Mouse (Mus musculus) liver, embryonic 13.5 days (tissue): ENCODE results near the gene Fuca1. TPM values are rescaled to one million over a fixed set of nuclear protein-coding genes. Genes with fewer than 3 reads are reported as not detected.

Experiments used
- ATAC-seq: fragments of 200-750 bp; cut with Nextera tagmentation; 2 replicates; pipeline ENCODE4 v1.8.0; 2017; ENCODE audit warnings: low read depth, mild to moderate bottlenecking, moderate number of reproducible peaks, moderate library complexity
- DNase-seq: peaks from one replicate; pipeline ENCODE4 v3.0.0; 2022
- H3K27ac ChIP-seq: fragments of 300-500 bp; sonication (generic); 2 replicates; pipeline ENCODE4 v1.5.1; 2015; ENCODE audit warnings: moderate library complexity, mild to moderate bottlenecking, inconsistent platforms
- H3K27me3 ChIP-seq: fragments of 300-500 bp; sonication (generic); 2 replicates; pipeline ENCODE4 v1.6.1; 2015; ENCODE audit warnings: mild to moderate bottlenecking, inconsistent platforms
- H3K36me3 ChIP-seq: fragments of 300-500 bp; sonication (generic); 2 replicates; pipeline ENCODE4 v1.6.1; 2015; ENCODE audit warnings: mild to moderate bottlenecking, inconsistent platforms
- H3K4me1 ChIP-seq: fragments of 300-500 bp; sonication (generic); replicated peaks from 2 replicates; pipeline ENCODE4 v1.6.1; 2015; ENCODE audit warnings: inconsistent platforms
- H3K4me2 ChIP-seq: fragments of 300-500 bp; sonication (generic); 2 replicates; pipeline ENCODE4 v1.6.1; 2015; ENCODE audit warnings: inconsistent platforms, mild to moderate bottlenecking, moderate library complexity
- H3K4me3 ChIP-seq: fragments of 300-500 bp; sonication (generic); replicated peaks from 2 replicates; pipeline ENCODE4 v1.5.1; 2015; ENCODE audit warnings: mild to moderate bottlenecking, inconsistent platforms
- H3K9ac ChIP-seq: fragments of 300-500 bp; sonication (generic); 2 replicates; pipeline ENCODE4 v1.6.1; 2015; ENCODE audit warnings: mild to moderate bottlenecking, inconsistent platforms
- H3K9me3 ChIP-seq: fragments of 300-500 bp; sonication (generic); replicated peaks from 2 replicates; pipeline ENCODE4 v1.6.1; 2016; ENCODE audit warnings: inconsistent platforms
- WGBS: fragments of 180-500 bp; shearing (Covaris S2); methylation state at CpG from one replicate; pipeline ENCODE4 v1.1.7; 2015; ENCODE audit not compliant: insufficient replicate concordance; 5-methylcytosine and 5-hydroxymethylcytosine counted together
- polyA plus RNA-seq: library from polyadenylated mRNA; unstranded; fragments of >200 nt; fragmentation: Nextera tagmentation; extraction: Ambion mirVana; gene quantifications from 2 replicates; pipeline ENCODE4 v1.2.1, GENCODE M21; 2015

Gene Fuca1
- polyA plus RNA-seq, 1 experiment from 2014 or later, result 18.1 TPM

DNA sequence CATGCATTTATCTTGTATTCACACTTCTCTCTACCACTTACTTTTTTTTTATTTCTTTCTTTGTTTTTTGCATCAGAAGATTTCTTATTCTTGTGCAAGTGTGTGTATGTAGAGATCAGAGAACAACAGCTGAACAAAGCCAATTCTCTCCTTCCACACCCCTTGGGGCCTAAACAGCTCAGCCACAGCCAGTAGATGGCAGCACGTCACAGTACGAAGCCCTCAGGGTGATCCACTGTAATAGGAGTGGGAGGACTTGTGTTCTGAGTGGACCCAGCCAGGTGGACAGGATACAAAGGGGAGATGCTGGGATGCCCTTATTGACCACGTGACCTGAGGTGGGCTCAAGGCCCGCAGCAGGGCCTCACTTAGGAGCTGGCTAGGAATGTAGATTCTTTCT lies 30.7 kb upstream of the Fuca1 start:
- H3K4me3 ChIP-seq, result no peak overlapping the region
- DNase-seq (peak; percentile 63), ATAC-seq (peak; percentile 79)
- H3K27me3 ChIP-seq, result no peaks in the 10 kb centered on the region
- no peaks in the 10 kb centered on the region for H3K36me3 ChIP-seq
- no peaks in the 10 kb centered on the region for H3K9me3 ChIP-seq
- no peak overlapping the region for H3K9ac ChIP-seq
- H3K27ac ChIP-seq, result no peak overlapping the region
- H3K4me1 ChIP-seq, result peaks cover 23% of the 10 kb centered on the region
- H3K4me2 ChIP-seq, result no peak overlapping the region
- 5% methylated on average over 4 of the region's 4 CpGs for WGBS

DNA sequence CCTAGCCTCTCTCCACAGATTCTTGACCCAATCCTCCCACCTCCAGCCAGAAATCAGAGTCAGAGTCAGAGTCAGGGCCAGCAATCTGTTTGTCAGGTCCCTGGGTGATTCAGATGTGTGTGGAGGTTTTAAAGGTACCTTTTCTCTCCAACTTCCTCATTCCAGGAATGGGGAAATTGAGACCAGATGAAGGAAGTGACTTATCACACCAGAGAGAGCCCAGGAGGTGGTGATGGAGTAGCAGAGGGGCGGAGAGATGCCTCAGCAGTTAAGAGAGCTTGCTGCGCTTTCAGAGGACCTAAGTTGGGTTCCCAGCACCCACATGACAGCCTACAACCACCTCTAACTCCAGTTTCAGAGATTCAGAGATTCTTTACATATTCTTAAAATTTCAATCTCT lies 29.0 kb upstream of the Fuca1 start:
- WGBS, result 66% methylated on average over 2 of the region's 2 CpGs
- ATAC-seq (no peak), DNase-seq (no peak)
- H3K4me3 ChIP-seq, result no peak overlapping the region
- no peaks in the 10 kb centered on the region for H3K36me3 ChIP-seq
- H3K9ac ChIP-seq, result no peak overlapping the region
- H3K4me1 ChIP-seq, result peaks cover 39% of the 10 kb centered on the region
- no peaks in the 10 kb centered on the region for H3K27me3 ChIP-seq
- H3K4me2 ChIP-seq, result no peak overlapping the region
- H3K27ac ChIP-seq, result no peak overlapping the region
- no peaks in the 10 kb centered on the region for H3K9me3 ChIP-seq

DNA sequence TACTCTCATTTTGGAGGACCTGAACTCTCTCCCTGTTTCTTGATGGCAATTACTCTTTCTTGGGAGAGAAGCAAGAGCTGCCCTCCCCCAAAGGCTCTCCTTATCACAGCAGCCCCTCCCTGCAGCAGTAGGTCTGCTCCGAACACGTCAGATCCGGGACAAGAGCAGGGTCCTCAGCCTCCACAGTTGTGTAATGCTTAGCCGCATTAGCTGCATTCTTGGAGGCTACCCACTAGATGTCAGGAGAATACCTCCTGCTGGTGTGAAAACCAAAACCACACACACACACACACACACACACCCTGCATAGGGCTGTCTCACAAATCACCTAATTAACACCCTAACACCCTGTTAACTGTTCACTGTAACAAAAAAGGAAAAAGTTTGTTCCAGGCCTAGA lies 27.7 kb upstream of the Fuca1 start:
- no peak overlapping the region; the same call in 1 of the 2 replicates for H3K27ac ChIP-seq
- H3K4me3 ChIP-seq, result no peak overlapping the region
- 10% methylated on average over 4 of the region's 4 CpGs for WGBS
- H3K36me3 ChIP-seq, result no peaks in the 10 kb centered on the region
- no peaks in the 10 kb centered on the region for H3K27me3 ChIP-seq
- H3K9ac ChIP-seq, result peak overlapping the region; percentile 22; the same call in 1 of the 2 replicates
- H3K9me3 ChIP-seq, result no peaks in the 10 kb centered on the region
- ATAC-seq (peak; percentile 53), DNase-seq (no peak)
- peaks cover 53% of the 10 kb centered on the region for H3K4me1 ChIP-seq
- H3K4me2 ChIP-seq, result no peak overlapping the region

DNA sequence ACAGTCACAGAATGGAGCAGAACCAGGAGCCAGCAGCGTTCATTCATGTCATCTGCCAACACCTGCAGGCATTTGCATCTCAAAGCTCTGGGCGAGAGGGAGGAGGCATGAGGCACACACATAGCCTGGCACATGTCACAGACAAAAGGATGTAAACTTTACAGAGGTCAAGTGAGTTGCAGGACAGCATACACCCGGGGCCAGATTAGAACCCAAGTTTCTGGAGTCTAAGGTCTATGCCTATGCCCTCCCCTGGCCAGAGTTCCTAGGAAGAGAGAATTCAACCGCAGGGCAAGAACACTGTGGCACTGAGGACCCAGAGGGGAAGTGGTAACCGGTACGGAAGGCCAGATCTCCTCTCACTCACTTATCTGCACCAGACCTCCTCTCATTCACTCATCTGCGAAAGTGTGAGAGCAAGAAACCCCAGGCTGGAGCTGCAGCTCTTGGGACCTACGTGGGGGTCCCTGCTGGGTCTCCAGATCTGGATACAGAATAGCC lies 25.4 kb upstream of the Fuca1 start, which contains the start of gene Cnr2:
Gene Cnr2, plus strand, starts transcription at position 324 of the 501 bp plus-strand sequence.
- peak within 1 kb of the TSS; percentile 84 for H3K27ac ChIP-seq
- H3K36me3 ChIP-seq, result no peaks in the 10 kb centered on the region
- DNase-seq (no peak), ATAC-seq (peak; percentile 24; the same call in 1 of the 2 replicates)
- peak within 1 kb of the TSS; percentile 58 for H3K4me2 ChIP-seq
- H3K27me3 ChIP-seq, result no peaks in the 10 kb centered on the region
- peak within 1 kb of the TSS; percentile 64 for H3K9ac ChIP-seq
- H3K4me3 ChIP-seq, result peak within 1 kb of the TSS; percentile 39
- 17% methylated on average over 8 of the region's 8 CpGs for WGBS
- H3K4me1 ChIP-seq, result peaks cover 69% of the 10 kb centered on the region
- no peaks in the 10 kb centered on the region for H3K9me3 ChIP-seq

DNA sequence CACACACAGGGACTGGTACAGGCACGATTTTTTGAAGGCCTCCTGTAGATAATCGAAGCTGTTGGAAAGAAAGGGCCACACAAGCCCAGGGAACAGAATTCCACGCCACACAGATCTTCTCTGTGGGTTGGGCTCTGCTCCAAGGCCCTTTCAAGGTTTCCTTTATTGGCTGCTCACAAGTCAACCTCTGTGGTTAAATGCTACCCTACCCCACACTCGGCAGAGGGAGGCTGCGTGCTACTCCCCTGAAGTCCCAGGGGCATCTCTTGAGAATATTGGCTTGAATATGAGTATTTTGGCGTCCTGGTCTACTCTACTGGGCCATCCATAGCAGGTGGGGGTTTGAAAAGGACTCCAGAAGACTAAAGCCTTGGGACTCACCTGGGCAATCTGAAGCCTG lies 24.4 kb upstream of the Fuca1 start:
- 26% methylated on average over 6 of the region's 6 CpGs for WGBS
- Histone ChIP-seq H3K27ac (peak overlapping the region; percentile 84), H3K36me3 (no peaks in the 10 kb centered on the region), H3K4me3 (peak overlapping the region; percentile 39), H3K27me3 (no peaks in the 10 kb centered on the region), H3K4me1 (peaks cover 69% of the 10 kb centered on the region), H3K9me3 (no peaks in the 10 kb centered on the region), H3K4me2 (peak overlapping the region; percentile 58), H3K9ac (peak overlapping the region; percentile 64)
- ATAC-seq, result no peak
- DNase-seq, result no peak

DNA sequence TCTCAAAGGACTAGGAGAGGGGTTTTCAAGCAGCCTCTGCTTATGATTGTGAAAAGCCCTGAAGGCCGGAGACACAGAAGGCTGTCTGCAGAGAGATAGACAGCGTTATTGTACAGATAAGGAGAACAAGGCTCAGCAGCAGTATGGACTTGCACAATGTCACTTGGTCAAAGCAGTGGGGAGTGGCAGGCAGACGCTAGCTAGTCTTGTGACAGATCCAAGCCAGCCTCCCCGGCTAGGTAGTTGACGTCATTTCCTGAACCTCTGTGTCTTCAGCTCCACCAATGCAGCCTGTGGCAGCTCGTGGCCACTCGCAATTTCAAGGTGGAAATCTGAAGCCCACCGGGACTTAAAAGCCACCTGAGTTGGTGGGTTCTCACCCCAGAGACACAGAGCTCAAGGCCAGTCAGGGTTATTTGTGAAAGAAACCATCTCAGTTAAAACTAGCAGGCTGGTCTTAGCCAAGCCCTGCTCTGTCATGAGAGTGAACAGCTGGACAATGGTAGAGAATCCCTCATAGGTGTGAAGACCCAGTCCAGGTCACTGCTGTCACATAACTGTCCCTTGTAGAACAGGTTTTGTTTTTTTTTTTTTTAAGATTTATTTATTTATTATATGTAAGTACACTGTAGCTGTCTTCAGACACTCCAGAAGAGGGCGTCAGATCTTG lies 22.0 kb upstream of the Fuca1 start:
- H3K27ac ChIP-seq, result peak overlapping the region; percentile 84
- peak; percentile 91 for ATAC-seq
- peaks cover 58% of the 10 kb centered on the region for H3K4me1 ChIP-seq
- H3K4me2 ChIP-seq, result peak overlapping the region; percentile 58
- no peaks in the 10 kb centered on the region for H3K36me3 ChIP-seq
- H3K9me3 ChIP-seq, result no peaks in the 10 kb centered on the region
- 12% methylated on average over 9 of the region's 9 CpGs for WGBS
- peak overlapping the region; percentile 19 for H3K4me3 ChIP-seq
- DNase-seq, result peak; percentile 78
- peak overlapping the region; percentile 57 for H3K9ac ChIP-seq
- H3K27me3 ChIP-seq, result no peaks in the 10 kb centered on the region

DNA sequence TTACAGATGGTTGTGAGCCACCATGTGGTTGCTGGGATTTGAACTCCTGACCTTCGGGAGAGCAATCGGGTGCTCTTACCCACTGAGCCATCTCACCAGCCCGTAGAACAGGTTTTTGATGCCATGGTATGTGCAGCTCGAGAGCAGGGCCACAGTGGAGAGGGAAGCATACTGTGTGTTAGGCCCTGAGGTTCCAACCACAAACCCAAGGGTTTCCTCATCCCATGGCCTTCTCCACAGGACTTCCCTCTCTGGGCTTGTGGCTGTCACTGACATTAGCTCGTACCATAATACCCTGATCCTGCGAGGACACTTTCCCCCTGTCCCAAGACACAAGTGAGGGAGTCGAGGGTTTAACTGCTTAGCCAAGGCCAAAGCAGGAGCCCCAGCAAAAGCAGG lies 21.5 kb upstream of the Fuca1 start:
- Histone ChIP-seq H3K4me2 (no peak overlapping the region), H3K27me3 (no peaks in the 10 kb centered on the region), H3K4me1 (peaks cover 58% of the 10 kb centered on the region), H3K9me3 (no peaks in the 10 kb centered on the region), H3K4me3 (no peak overlapping the region), H3K9ac (no peak overlapping the region), H3K36me3 (no peaks in the 10 kb centered on the region), H3K27ac (peak overlapping the region; percentile 34; the same call in 1 of the 2 replicates)
- WGBS, result 48% methylated on average over 7 of the region's 7 CpGs
- DNase-seq, result no peak
- ATAC-seq, result no peak

DNA sequence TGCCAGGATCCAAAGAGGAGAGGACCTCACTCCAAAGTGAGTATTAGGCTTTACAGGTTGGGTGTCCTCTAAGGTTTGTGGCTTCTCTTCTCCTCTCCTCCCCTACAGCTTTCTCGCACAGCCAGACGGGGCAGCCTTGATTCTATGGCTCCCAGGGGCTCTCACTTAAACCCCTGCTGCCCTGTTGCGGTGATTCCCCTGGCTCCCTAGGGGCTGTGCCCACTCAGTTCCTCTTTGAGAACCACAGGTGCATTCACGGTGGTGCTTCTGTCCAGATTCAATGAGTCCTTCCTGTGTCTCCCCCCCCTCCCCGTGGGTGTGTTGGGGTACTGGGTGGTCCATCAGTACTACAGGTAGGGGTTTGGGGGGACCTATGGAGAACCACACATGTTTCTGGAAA lies 20.5 kb upstream of the Fuca1 start:
- H3K9ac ChIP-seq, result no peak overlapping the region
- no peak overlapping the region for H3K4me3 ChIP-seq
- ATAC-seq, result no peak
- H3K9me3 ChIP-seq, result no peaks in the 10 kb centered on the region
- no peak for DNase-seq
- 60% methylated on average over 5 of the region's 5 CpGs for WGBS
- peaks cover 51% of the 10 kb centered on the region for H3K4me1 ChIP-seq
- H3K27me3 ChIP-seq, result no peaks in the 10 kb centered on the region
- no peak overlapping the region for H3K27ac ChIP-seq
- no peak overlapping the region for H3K4me2 ChIP-seq
- H3K36me3 ChIP-seq, result no peaks in the 10 kb centered on the region

DNA sequence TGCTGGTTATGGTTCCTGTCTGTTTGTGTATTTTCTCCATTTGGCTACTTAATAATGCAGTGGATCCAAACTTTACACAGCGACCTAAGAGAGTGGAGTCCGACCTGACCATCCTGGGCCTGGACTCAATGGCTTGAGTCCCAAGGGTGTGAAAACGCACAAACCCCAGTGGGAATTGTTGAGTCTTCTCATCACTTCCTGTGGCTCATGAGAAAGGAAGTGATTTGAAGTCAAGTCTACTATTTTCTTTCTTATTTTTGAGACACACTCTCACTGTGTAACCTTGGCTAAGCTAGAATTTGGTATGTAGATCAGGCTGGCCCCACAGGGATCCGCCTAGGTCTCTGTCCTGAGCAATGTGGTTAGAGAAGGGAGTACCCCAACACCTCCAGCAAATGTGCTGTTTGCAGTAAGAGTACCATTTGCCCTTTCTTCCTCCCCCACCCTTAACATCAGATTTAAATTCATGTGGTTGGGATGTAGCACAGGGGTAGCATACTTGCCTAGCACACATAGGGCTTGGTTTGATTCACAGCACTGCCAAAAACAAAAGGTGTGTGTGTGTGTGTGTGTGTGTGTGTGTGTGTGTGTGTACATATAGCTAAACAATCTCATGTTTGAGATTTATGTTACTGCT lies 17.8 kb upstream of the Fuca1 start:
- Histone ChIP-seq H3K36me3 (no peaks in the 10 kb centered on the region), H3K27me3 (no peaks in the 10 kb centered on the region), H3K4me1 (peaks cover 36% of the 10 kb centered on the region), H3K9me3 (no peaks in the 10 kb centered on the region), H3K9ac (no peak overlapping the region), H3K4me3 (no peak overlapping the region), H3K4me2 (no peak overlapping the region), H3K27ac (no peak overlapping the region)
- WGBS, result 81% methylated on average over 4 of the region's 4 CpGs
- no peak for DNase-seq
- ATAC-seq, result no peak

DNA sequence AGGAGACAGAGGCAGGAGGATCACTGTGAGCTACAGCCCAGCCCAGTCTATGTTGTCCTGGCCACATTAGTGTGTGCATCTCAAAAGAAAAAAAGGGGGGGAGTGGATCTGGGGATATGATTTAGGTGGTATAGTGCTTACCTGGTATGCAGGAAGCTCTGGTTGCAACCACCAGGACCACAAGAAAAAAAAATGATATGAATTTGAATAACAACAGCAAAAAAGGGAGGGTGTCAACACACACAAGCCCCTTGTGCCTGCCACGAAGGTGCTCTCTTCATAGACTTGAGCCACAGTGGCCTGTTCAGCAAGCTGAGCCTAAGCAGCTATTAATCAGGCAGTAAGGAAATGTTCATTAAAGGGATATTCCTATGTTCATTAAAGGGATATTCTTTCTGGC lies 15.7 kb upstream of the Fuca1 start:
- Histone ChIP-seq H3K9me3 (no peaks in the 10 kb centered on the region), H3K9ac (no peak overlapping the region), H3K27me3 (no peaks in the 10 kb centered on the region), H3K36me3 (no peaks in the 10 kb centered on the region), H3K27ac (no peak overlapping the region), H3K4me2 (no peak overlapping the region), H3K4me3 (no peak overlapping the region), H3K4me1 (peaks cover 22% of the 10 kb centered on the region)
- ATAC-seq (no peak), DNase-seq (no peak)
- 57% methylated on average over 1 of the region's 1 CpGs for WGBS

DNA sequence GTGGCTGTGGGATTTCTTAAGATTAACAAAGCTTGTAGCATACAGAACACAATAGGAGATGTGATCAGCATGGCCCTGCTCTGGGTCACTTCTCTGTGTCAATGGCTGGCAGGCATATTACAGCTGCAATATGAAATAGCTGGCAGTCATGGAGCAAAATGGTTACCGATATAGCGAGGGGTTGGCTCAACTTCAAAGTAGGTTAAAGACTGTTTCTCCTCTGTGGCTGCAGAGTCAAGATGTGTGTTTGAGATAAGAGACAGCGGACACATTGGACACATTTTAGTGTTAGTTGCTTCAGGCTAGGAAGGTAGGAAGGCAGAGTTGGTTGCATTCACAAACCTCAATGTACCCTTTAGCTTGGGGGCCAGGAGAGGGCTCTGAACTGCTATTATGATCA lies 13.9 kb upstream of the Fuca1 start:
- H3K27ac ChIP-seq, result peak overlapping the region; percentile 50
- peaks cover 29% of the 10 kb centered on the region for H3K4me1 ChIP-seq
- H3K36me3 ChIP-seq, result no peaks in the 10 kb centered on the region
- no peak overlapping the region for H3K4me3 ChIP-seq
- WGBS, result 13% methylated on average over 3 of the region's 3 CpGs
- peak overlapping the region; percentile 18; the same call in 1 of the 2 replicates for H3K9ac ChIP-seq
- H3K4me2 ChIP-seq, result peak overlapping the region; percentile 12; the same call in 1 of the 2 replicates
- peak; percentile 67 for ATAC-seq
- DNase-seq, result no peak
- no peaks in the 10 kb centered on the region for H3K9me3 ChIP-seq
- no peaks in the 10 kb centered on the region for H3K27me3 ChIP-seq
